Mouse (Mus musculus) ES-E14 (cell line): ENCODE measurements around the gene Yod1.

Source experiments
- CHD2 ChIP-seq: IDR thresholded peaks from 2 replicates; pipeline ENCODE4 v1.6.1; 2014; ENCODE audit warnings: mild to moderate bottlenecking, low read depth, low read length, inconsistent platforms
- MAFK ChIP-seq: IDR thresholded peaks from 2 replicates; pipeline ENCODE4 v1.6.1; 2014; ENCODE audit warnings: mild to moderate bottlenecking, low read depth, low read length, inconsistent platforms; ENCODE audit not compliant: insufficient read depth
- ZNF384 ChIP-seq: IDR thresholded peaks from 2 replicates; pipeline ENCODE4 v1.6.1; 2012; ENCODE audit warnings: low read depth, low read length, inconsistent platforms

- TF ChIP-seq MAFK (no peak), CHD2 (no peak), ZNF384 (no peak)
Measured at GRCm38 (mm10) chr1:130714046-130714445, 3.1 kb upstream of the Yod1 start.
